Mouse (Mus musculus) ES-E14 (cell line): ENCODE data around the gene 9530053A07Rik.

ENCODE experiments used
- HCFC1 ChIP-seq: IDR thresholded peaks from 2 replicates; pipeline ENCODE4 v1.6.1; 2012; ENCODE audit warnings: low read length, inconsistent platforms, borderline replicate concordance; ENCODE audit not compliant: insufficient read depth
- MAFK ChIP-seq: IDR thresholded peaks from 2 replicates; pipeline ENCODE4 v1.6.1; 2014; ENCODE audit warnings: mild to moderate bottlenecking, low read depth, low read length, inconsistent platforms; ENCODE audit not compliant: insufficient read depth
- ZC3H11A ChIP-seq: IDR thresholded peaks from 2 replicates; pipeline ENCODE4 v1.6.1; 2012; ENCODE audit warnings: low read depth, mild to moderate bottlenecking, inconsistent platforms, low read length, borderline replicate concordance
- ZNF384 ChIP-seq: IDR thresholded peaks from 2 replicates; pipeline ENCODE4 v1.6.1; 2012; ENCODE audit warnings: low read depth, low read length, inconsistent platforms

GRCm38 (mm10) chr7:28086236-28086635 lies 43.0 kb upstream of the 9530053A07Rik start:
- TF ChIP-seq HCFC1, result no peak
- no peak for TF ChIP-seq MAFK
- TF ChIP-seq ZC3H11A, result no peak
- no peak for TF ChIP-seq ZNF384
